Comparison of ENCODE assay signal across 32 mouse cellular contexts in the genomic region with DNA sequence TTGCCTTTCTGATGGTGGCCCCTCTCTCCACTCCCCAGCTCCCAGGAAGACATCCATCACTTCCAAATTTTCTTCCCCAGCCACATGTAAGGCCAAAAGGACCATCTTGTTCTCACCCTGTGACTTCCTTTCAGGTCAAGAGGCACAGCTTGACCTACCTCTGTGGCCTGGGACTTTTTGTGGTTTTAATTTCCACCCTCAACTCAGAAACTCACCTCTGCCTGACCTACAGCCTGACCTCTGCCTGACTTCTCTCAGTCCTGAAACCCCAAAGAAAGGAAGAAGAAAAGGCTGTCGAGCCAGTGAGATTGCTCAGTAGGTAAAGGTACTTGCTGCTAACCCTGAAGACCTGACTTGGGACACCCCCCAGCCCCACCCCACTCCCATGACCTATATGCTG.
"Had no signal": no experiment of that assay in that cellular context is flagged by ENCODE, and none has a peak within 500 bp of the region (broad histone marks: within the 10 kb centered on the region; RNA-seq: fewer than 3 reads in every experiment).

No protein-coding gene starts in this region.

- H3K36me3 ChIP-seq: limb, embryonic 10.5 days; limb, embryonic 12.5 days; limb, embryonic 13.5 days; limb, embryonic 15.5 days; liver, embryonic 12.5 days; liver, embryonic 13.5 days; liver, embryonic 15.5 days; lung, embryonic 15.5 days; midbrain, embryonic 10.5 days; midbrain, embryonic 12.5 days; midbrain, embryonic 13.5 days; midbrain, embryonic 15.5 days had no signal

- H3K9ac ChIP-seq: limb, embryonic 12.5 days; limb, embryonic 13.5 days; limb, embryonic 15.5 days; liver, embryonic 12.5 days; liver, embryonic 13.5 days; liver, embryonic 14.5 days; liver, embryonic 15.5 days; liver, postnatal 0 days; lung, embryonic 14.5 days; lung, embryonic 15.5 days; midbrain, embryonic 12.5 days; midbrain, embryonic 13.5 days; midbrain, embryonic 15.5 days had no signal

- H3K27me3 ChIP-seq: limb, embryonic 12.5 days; limb, embryonic 13.5 days; limb, embryonic 15.5 days; liver, embryonic 13.5 days; liver, embryonic 15.5 days; lung, embryonic 15.5 days; midbrain, embryonic 12.5 days; midbrain, embryonic 13.5 days; midbrain, embryonic 15.5 days had no signal

- DNase-seq: left cerebral cortex, postnatal 4 days; liver; liver, embryonic 13.5 days; liver, postnatal 0 days; lung, adult 18-20 months; lung, adult 2 months; lung, embryonic 14.5 days; lung, postnatal 10 days; lung, postnatal 14 days; lung, postnatal 36 days; lung, postnatal 4 days; midbrain, embryonic 14.5 days had no signal

- H3K4me3 ChIP-seq: left cerebral cortex, adult 2 months; limb, embryonic 10.5 days; limb, embryonic 12.5 days; limb, embryonic 13.5 days; limb, embryonic 15.5 days; liver, embryonic 12.5 days; liver, embryonic 13.5 days; liver, embryonic 15.5 days; lung, embryonic 15.5 days; megakaryocyte, embryonic 14.5 days; midbrain, embryonic 10.5 days; midbrain, embryonic 12.5 days; midbrain, embryonic 13.5 days; midbrain, embryonic 15.5 days; myocyte had no signal

- H3K9me3 ChIP-seq: limb, embryonic 10.5 days; limb, embryonic 12.5 days; limb, embryonic 13.5 days; limb, embryonic 15.5 days; liver, embryonic 12.5 days; liver, embryonic 13.5 days; liver, embryonic 15.5 days; lung, embryonic 15.5 days; megakaryocyte, embryonic 14.5 days; midbrain, embryonic 10.5 days; midbrain, embryonic 12.5 days; midbrain, embryonic 13.5 days; midbrain, embryonic 15.5 days had no signal

- H3K27ac ChIP-seq: left cerebral cortex, adult 2 months; limb, embryonic 10.5 days; limb, embryonic 12.5 days; limb, embryonic 13.5 days; limb, embryonic 15.5 days; liver, embryonic 12.5 days; liver, embryonic 13.5 days; liver, embryonic 14.5 days; liver, embryonic 15.5 days; lung, embryonic 15.5 days; macrophage; midbrain, embryonic 10.5 days; midbrain, embryonic 12.5 days; midbrain, embryonic 13.5 days; midbrain, embryonic 15.5 days had no signal

- H3K4me2 ChIP-seq: limb, embryonic 12.5 days; limb, embryonic 13.5 days; limb, embryonic 15.5 days; liver, embryonic 11.5 days; liver, embryonic 12.5 days; liver, embryonic 13.5 days; liver, embryonic 15.5 days; lung, embryonic 14.5 days; lung, embryonic 15.5 days; midbrain, embryonic 11.5 days; midbrain, embryonic 12.5 days; midbrain, embryonic 13.5 days; midbrain, embryonic 15.5 days had no signal

- H3K4me1 ChIP-seq: liver, embryonic 12.5 days; liver, embryonic 13.5 days; liver, embryonic 15.5 days; midbrain, embryonic 15.5 days had no signal

- ATAC-seq: liver, embryonic 12.5 days; liver, postnatal 0 days; lung, postnatal 0 days; midbrain, embryonic 13.5 days; midbrain, embryonic 15.5 days; midbrain, embryonic 16.5 days had no signal
